Mouse (Mus musculus): ENCODE measurements around the gene Styx. TPM values are rescaled to one million over a fixed set of nuclear protein-coding genes. Genes with fewer than 3 reads are reported as not detected.

Gene Styx
- polyA plus RNA-seq, 1 experiment from 2014 or later: 50.6 TPM

DNA sequence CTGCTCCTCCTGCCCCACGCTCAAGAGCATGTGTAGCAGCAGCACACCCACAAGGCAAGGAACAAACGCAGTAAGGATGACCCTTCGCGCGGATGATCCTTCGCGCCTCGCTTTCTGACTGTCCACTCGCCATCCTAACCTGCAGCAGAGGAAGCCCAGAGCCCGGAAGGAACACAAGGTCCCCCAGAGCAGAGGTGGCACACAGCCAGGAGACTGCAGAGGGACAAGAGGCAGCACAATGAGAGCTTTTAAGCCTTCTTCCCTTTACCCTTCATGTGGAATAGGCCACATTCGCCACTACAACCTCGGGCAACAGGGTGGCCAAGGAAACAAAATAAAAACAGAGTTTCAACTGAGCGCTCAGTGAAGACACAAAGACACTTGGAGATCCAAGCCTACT, 41.2 kb upstream of the Styx start:
- WGBS: 81% methylated on average over 13 of the region's 13 CpGs
- Histone ChIP-seq H3K36me3 (ENCODE audit: control insufficient read depth, insufficient read depth, low read length) (no peaks in the 10 kb centered on the region), H3K9ac (ENCODE audit: low read length) (no peak overlapping the region), H3K27ac (replicated peaks) (no peak overlapping the region), H3K4me1 (replicated peaks; ENCODE audit: control insufficient read depth, insufficient read depth) (no peaks in the 10 kb centered on the region), H3K4me2 (replicated peaks; ENCODE audit: low read depth) (no peak overlapping the region), H3K9me3 (ENCODE audit: control insufficient read depth, low read length) (no peaks in the 10 kb centered on the region), H3K4me3 (ENCODE audit: low read depth, low read length) (no peak overlapping the region), H3K27me3 (ENCODE audit: control insufficient read depth, insufficient read depth, low read length) (no peaks in the 10 kb centered on the region)
- TF ChIP-seq CTCF (IDR thresholded peaks at IDR 0.05; ENCODE audit: low read depth) (no peak), EP300 (optimal IDR thresholded peaks at IDR 0.05) (no peak)
- ATAC-seq (ENCODE audit: low FRiP score, low TSS enrichment): no peak
- DNase-seq (ENCODE audit: low spot score): no peak

DNA sequence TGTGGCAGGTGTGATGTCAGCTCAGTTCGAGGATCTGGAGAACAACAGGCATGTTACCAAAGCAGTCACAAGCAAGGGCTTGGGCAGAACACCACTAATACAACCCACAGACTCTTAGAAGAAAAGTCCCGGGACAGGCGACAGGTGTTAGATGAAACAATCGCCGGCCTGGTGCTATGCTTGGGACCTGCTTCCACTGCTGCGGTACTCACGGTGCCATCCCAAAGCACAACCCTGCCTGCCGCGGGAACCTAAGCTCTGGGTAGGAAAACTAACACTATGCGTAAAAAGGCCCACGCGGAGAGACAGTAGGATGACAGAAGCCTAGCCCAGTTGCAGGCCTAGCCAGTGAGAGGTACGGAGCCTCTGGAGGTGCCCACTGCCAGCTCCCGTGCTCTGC, 40.8 kb upstream of the Styx start:
- H3K36me3 ChIP-seq (ENCODE audit: control insufficient read depth, insufficient read depth, low read length): no peaks in the 10 kb centered on the region
- WGBS: 91% methylated on average over 14 of the region's 14 CpGs

DNA sequence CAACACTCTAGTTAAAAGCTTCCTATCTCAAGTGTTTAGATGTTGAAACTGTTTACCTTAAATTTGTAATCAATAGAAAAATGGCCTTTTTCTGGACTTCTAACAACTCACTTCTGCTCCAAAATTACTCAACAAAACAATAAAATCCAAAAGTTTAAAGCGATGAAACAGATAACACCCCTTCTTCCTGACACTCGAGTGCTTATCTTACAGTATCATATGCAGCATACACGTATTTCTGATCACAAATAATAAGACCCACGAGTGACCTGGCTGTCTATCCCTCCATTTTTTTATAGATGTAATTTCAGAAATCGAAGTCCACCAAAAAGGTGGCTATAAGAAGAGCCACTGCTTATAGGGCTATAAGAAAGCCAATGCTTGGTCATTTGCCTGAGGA, 34.0 kb upstream of the Styx start:
- no peak for DNase-seq (ENCODE audit: low spot score)
- H3K4me3 ChIP-seq (ENCODE audit: low read depth, low read length): peak overlapping the region; percentile 93; the same call in 1 of the 2 replicates
- ATAC-seq (ENCODE audit: low FRiP score, low TSS enrichment): no peak
- H3K4me1 ChIP-seq (replicated peaks; ENCODE audit: control insufficient read depth, insufficient read depth): no peaks in the 10 kb centered on the region
- no peaks in the 10 kb centered on the region for H3K36me3 ChIP-seq (ENCODE audit: control insufficient read depth, insufficient read depth, low read length)
- H3K9me3 ChIP-seq (ENCODE audit: control insufficient read depth, low read length): no peaks in the 10 kb centered on the region
- H3K9ac ChIP-seq (ENCODE audit: low read length): peak overlapping the region; percentile 91; the same call in 1 of the 2 replicates
- peak overlapping the region; percentile 91 for H3K4me2 ChIP-seq (replicated peaks; ENCODE audit: low read depth)
- TF ChIP-seq EP300 (optimal IDR thresholded peaks at IDR 0.05) (no peak), CTCF (IDR thresholded peaks at IDR 0.05; ENCODE audit: low read depth) (no peak)
- H3K27me3 ChIP-seq (ENCODE audit: control insufficient read depth, insufficient read depth, low read length): no peaks in the 10 kb centered on the region
- WGBS: 69% methylated on average over 5 of the region's 5 CpGs
- H3K27ac ChIP-seq (replicated peaks): no peak overlapping the region

More for the DNA sequence above, 40.8 kb upstream of the Styx start:
- Histone ChIP-seq H3K9ac (ENCODE audit: low read length) (no peak overlapping the region), H3K27ac (replicated peaks) (no peak overlapping the region), H3K4me3 (ENCODE audit: low read depth, low read length) (no peak overlapping the region), H3K4me2 (replicated peaks; ENCODE audit: low read depth) (no peak overlapping the region), H3K4me1 (replicated peaks; ENCODE audit: control insufficient read depth, insufficient read depth) (no peaks in the 10 kb centered on the region), H3K27me3 (ENCODE audit: control insufficient read depth, insufficient read depth, low read length) (no peaks in the 10 kb centered on the region), H3K9me3 (ENCODE audit: control insufficient read depth, low read length) (no peaks in the 10 kb centered on the region)
- ATAC-seq (ENCODE audit: low FRiP score, low TSS enrichment) (no peak), DNase-seq (ENCODE audit: low spot score) (no peak)
- TF ChIP-seq CTCF (IDR thresholded peaks at IDR 0.05; ENCODE audit: low read depth) (no peak), EP300 (optimal IDR thresholded peaks at IDR 0.05) (no peak)

DNA sequence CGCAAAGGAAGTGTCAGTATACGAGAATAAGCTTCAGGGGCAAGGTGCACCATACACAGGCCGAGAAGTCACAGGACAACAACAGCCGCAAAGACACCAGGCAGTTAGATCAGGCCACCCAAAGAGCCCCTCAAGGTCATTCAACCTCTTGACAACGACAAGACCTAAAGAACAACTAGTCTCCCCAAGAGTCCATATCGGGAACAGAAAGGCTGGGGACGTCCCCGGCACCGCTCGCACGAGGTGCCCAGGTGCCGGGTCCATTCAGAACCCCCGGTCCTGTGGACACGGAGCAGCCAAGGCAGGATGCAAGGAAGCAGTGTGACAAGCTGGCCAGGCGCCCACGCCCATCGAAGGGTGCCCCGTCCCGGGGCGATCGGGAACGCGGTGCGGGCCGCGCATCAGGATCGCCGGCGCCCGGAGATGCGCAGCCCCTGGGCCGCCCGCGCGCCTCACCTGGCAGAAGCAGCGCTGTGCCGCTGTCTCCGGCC, 32.9 kb upstream of the Styx start:
- Histone ChIP-seq H3K4me3 (ENCODE audit: low read depth, low read length) (peak overlapping the region; percentile 93), H3K9me3 (ENCODE audit: control insufficient read depth, low read length) (no peaks in the 10 kb centered on the region), H3K27ac (replicated peaks) (peak overlapping the region; percentile 95), H3K4me1 (replicated peaks; ENCODE audit: control insufficient read depth, insufficient read depth) (no peaks in the 10 kb centered on the region), H3K9ac (ENCODE audit: low read length) (peak overlapping the region; percentile 91), H3K27me3 (ENCODE audit: control insufficient read depth, insufficient read depth, low read length) (no peaks in the 10 kb centered on the region), H3K4me2 (replicated peaks; ENCODE audit: low read depth) (peak overlapping the region; percentile 91), H3K36me3 (ENCODE audit: control insufficient read depth, insufficient read depth, low read length) (no peaks in the 10 kb centered on the region)
- DNase-seq (ENCODE audit: low spot score) (no peak), ATAC-seq (ENCODE audit: low FRiP score, low TSS enrichment) (peak; percentile 1; the same call in 1 of the 2 replicates)
- WGBS: under 1% methylated on average over 38 of the region's 38 CpGs
- TF ChIP-seq CTCF (IDR thresholded peaks at IDR 0.05; ENCODE audit: low read depth): no peak
- TF ChIP-seq EP300 (optimal IDR thresholded peaks at IDR 0.05): no peak

DNA sequence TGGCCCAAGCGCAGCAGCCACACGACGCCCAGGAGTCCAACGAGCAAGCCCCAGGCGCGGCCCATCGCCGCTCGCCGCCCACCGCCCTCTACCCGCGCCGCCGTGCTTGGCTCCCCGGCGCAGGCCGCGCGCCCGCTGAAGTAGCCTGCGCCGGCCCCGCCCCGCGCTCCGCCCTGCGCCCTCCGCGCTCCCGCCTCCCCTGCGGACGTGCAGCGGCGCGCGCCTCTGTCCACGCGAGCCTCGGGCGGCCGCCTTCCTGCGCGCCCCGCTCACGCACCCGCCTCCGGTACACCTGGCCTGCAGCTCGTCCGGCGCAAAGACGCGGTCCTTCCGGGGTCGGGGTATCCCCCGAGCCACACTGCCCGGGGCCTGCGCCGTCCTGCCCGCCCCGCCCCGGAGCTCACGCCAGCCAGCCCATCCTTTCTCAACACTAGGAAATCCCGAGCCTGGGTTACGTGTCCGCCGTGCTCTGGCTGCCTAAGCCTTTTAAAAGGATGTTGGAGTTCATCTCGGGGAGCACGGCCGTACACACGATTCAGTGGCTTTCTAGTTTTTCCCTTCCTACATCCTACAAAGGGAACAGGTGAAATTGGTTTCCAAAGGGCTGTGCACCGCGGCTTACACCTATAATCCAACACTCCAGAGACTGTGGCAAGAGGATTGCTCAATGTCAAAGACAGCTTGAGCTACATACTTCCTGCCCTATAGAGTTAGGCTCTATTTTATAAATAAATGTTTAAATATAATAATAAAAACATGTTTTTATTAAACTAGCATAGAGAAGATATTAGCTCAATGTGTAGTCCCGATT, 32.3 kb upstream of the Styx start, which contains the start of gene Ero1l:
Gene Ero1l, minus strand, starts transcription at position 346 of the 811 bp plus-strand sequence.
- Histone ChIP-seq H3K27ac (replicated peaks) (peak within 1 kb of the TSS; percentile 95), H3K4me1 (replicated peaks; ENCODE audit: control insufficient read depth, insufficient read depth) (no peaks in the 10 kb centered on the region), H3K4me2 (replicated peaks; ENCODE audit: low read depth) (peak within 1 kb of the TSS; percentile 91), H3K36me3 (ENCODE audit: control insufficient read depth, insufficient read depth, low read length) (no peaks in the 10 kb centered on the region), H3K27me3 (ENCODE audit: control insufficient read depth, insufficient read depth, low read length) (no peaks in the 10 kb centered on the region), H3K9ac (ENCODE audit: low read length) (peak within 1 kb of the TSS; percentile 91), H3K4me3 (ENCODE audit: low read depth, low read length) (peak within 1 kb of the TSS; percentile 93), H3K9me3 (ENCODE audit: control insufficient read depth, low read length) (no peaks in the 10 kb centered on the region)
- 2% methylated on average over 47 of the region's 74 CpGs for WGBS
- DNase-seq (ENCODE audit: low spot score) (peak; percentile 88), ATAC-seq (ENCODE audit: low FRiP score, low TSS enrichment) (peak; percentile 92)
- TF ChIP-seq CTCF (IDR thresholded peaks at IDR 0.05; ENCODE audit: low read depth) (no peak), EP300 (optimal IDR thresholded peaks at IDR 0.05) (no peak)

DNA sequence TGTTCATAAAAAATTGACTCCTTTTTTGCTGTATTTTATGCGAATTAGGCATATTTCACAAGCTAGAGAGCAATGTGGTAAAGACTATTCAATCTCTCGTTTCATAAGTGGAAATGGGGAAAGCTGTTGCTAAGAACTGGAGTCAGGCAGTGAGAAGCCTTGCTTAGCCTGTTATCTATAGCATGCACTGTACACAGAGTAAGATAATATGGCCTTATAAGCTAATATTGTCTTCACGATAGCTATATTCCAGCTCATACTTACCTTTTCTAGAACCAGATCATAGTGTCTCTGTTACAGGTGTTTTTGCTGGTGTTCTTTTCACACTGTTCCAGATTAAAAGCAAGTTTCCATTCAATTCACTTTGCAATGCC, 31.7 kb upstream of the Styx start:
- H3K4me2 ChIP-seq (replicated peaks; ENCODE audit: low read depth): 0 out of 2 replicates have a peak overlapping the region, but pooled peaks have one; percentile 91
- no peak for TF ChIP-seq EP300 (optimal IDR thresholded peaks at IDR 0.05)
- no peak for TF ChIP-seq CTCF (IDR thresholded peaks at IDR 0.05; ENCODE audit: low read depth)
- no peak overlapping the region for H3K27ac ChIP-seq (replicated peaks)
- WGBS: 46% methylated on average over 3 of the region's 3 CpGs
- H3K4me3 ChIP-seq (ENCODE audit: low read depth, low read length): no peak overlapping the region
- H3K9me3 ChIP-seq (ENCODE audit: control insufficient read depth, low read length): no peaks in the 10 kb centered on the region
- no peaks in the 10 kb centered on the region for H3K27me3 ChIP-seq (ENCODE audit: control insufficient read depth, insufficient read depth, low read length)
- DNase-seq (ENCODE audit: low spot score): no peak
- no peak overlapping the region for H3K9ac ChIP-seq (ENCODE audit: low read length)
- ATAC-seq (ENCODE audit: low FRiP score, low TSS enrichment): peak; percentile 33; the same call in 1 of the 2 replicates
- no peaks in the 10 kb centered on the region for H3K36me3 ChIP-seq (ENCODE audit: control insufficient read depth, insufficient read depth, low read length)
- H3K4me1 ChIP-seq (replicated peaks; ENCODE audit: control insufficient read depth, insufficient read depth): no peaks in the 10 kb centered on the region
